Mouse (Mus musculus): ENCODE results near the gene Gm13693. TPM values are rescaled to one million over a fixed set of nuclear protein-coding genes. Genes with fewer than 3 reads are reported as not detected.

The Gm13693 gene
- polyA plus RNA-seq, 1 experiment from 2014 or later: not detected

Other genes with a start within 250 kb of the Gm13693 start
- 67.4 and 75.3 TPM in 2 replicates for gene Itgav, start 237.1 kb upstream of the Gm13693 start, polyA plus RNA-seq (2014; fragmentation: Nextera tagmentation; extraction: Ambion mirVana)
- gene Fam171b, start 148.9 kb upstream of the Gm13693 start, polyA plus RNA-seq (2014; fragmentation: Nextera tagmentation; extraction: Ambion mirVana): 1.9 and 3.6 TPM in 2 replicates
- not detected in 2 replicates for gene Zswim2, start 20.3 kb upstream of the Gm13693 start, polyA plus RNA-seq (2014; fragmentation: Nextera tagmentation; extraction: Ambion mirVana)
- not detected in 2 replicates for gene Gm13698, start 5.8 kb upstream of the Gm13693 start, polyA plus RNA-seq (2014; fragmentation: Nextera tagmentation; extraction: Ambion mirVana)
- not detected in 2 replicates for gene Gm13695, start 5.8 kb downstream of the Gm13693 start, polyA plus RNA-seq (2014; fragmentation: Nextera tagmentation; extraction: Ambion mirVana)
- not detected in 2 replicates for gene Gm13696, start 11.6 kb downstream of the Gm13693 start, polyA plus RNA-seq (2014; fragmentation: Nextera tagmentation; extraction: Ambion mirVana)
- gene Gm13694, start 17.4 kb downstream of the Gm13693 start, polyA plus RNA-seq (2014; fragmentation: Nextera tagmentation; extraction: Ambion mirVana): not detected in 2 replicates
- not detected in 2 replicates for gene Gm13697, start 23.2 kb downstream of the Gm13693 start, polyA plus RNA-seq (2014; fragmentation: Nextera tagmentation; extraction: Ambion mirVana)
- gene Gm13691, start 29.1 kb downstream of the Gm13693 start, polyA plus RNA-seq (2014; fragmentation: Nextera tagmentation; extraction: Ambion mirVana): not detected in 2 replicates